Mouse (Mus musculus) testis, adult 2 months (tissue): ENCODE data around the gene Pgap3.

Experiments used
- CTCF ChIP-seq: fragments of 200-500 bp; IDR thresholded peaks from 2 replicates; pipeline ENCODE4 v1.5.1; 2012; ENCODE audit warnings: low read depth, mild to moderate bottlenecking, inconsistent platforms, low read length, moderate library complexity; ENCODE audit not compliant: control insufficient read depth, insufficient read depth, insufficient replicate concordance
- POLR2A ChIP-seq: fragments of 200-500 bp; IDR thresholded peaks from 2 replicates; pipeline ENCODE4 v1.6.1; 2012; ENCODE audit warnings: low read depth, mild to moderate bottlenecking, inconsistent platforms, low read length, moderate library complexity; ENCODE audit not compliant: control insufficient read depth

DNA sequence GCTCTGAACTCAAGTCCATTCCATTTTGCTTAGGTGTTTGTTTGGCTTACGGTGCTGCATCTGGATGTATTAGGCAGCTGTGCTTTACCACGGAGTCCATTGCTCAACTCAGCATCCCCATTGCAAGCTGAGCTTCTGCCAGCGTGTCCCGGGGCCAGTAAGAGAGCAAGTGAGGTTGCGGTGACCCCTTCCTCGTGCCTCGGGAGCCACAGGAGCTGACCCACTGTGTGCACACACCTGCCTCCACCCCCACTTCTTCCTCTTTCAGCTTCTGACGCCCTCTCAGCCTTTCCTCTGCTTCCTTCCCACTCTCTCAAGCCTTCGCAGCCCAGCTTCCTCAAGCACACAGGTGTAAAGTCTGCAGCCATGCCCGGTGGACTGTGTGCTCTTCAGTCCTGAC is 34.0 kb downstream of the Pgap3 start:
- TF ChIP-seq CTCF (no peak), POLR2A (no peak)
